In genomic region chr10:4492045-4492444, GRCm38 (mm10) we compare ENCODE assay signal across 27 mouse cellular contexts. TPM values are rescaled to one million over a fixed set of nuclear protein-coding genes. Genes with fewer than 3 reads are reported as not detected.
DNase-seq lines count a peak whose midpoint lies in the region; ATAC-seq and TF ChIP-seq lines count a peak whose summit lies in the region.
"Had no signal": no experiment of that assay in that cellular context is flagged by ENCODE, and none has a peak within 500 bp of the region (broad histone marks: within the 10 kb centered on the region; RNA-seq: fewer than 3 reads in every experiment).

No protein-coding gene starts in this region.

- no peak overlapping the region for H3K9ac ChIP-seq in hindbrain, embryonic 14.5 days
- no peak overlapping the region for H3K9ac ChIP-seq in liver, embryonic 12.5 days
- no peak overlapping the region for H3K9ac ChIP-seq in midbrain, embryonic 15.5 days
- no peak overlapping the region for H3K9ac ChIP-seq in midbrain, embryonic 14.5 days (replicated peaks; ENCODE audit: low read length)
- H3K9ac ChIP-seq in liver, embryonic 14.5 days (replicated peaks) = no peak overlapping the region
- H3K9ac ChIP-seq: embryonic facial prominence, embryonic 13.5 days; embryonic facial prominence, embryonic 15.5 days; forebrain, embryonic 12.5 days had no signal

- H3K4me2 ChIP-seq in hindbrain, embryonic 14.5 days (replicated peaks) = no peak overlapping the region
- H3K4me2 ChIP-seq in liver, embryonic 12.5 days = no peak overlapping the region
- H3K4me2 ChIP-seq in midbrain, embryonic 15.5 days = no peak overlapping the region
- no peak overlapping the region for H3K4me2 ChIP-seq in midbrain, embryonic 14.5 days (ENCODE audit: low read length)
- no peak overlapping the region for H3K4me2 ChIP-seq in liver, embryonic 14.5 days (ENCODE audit: low read depth)
- H3K4me2 ChIP-seq: embryonic facial prominence, embryonic 13.5 days; embryonic facial prominence, embryonic 15.5 days; forebrain, embryonic 12.5 days had no signal

- H3K36me3 ChIP-seq in hindbrain, embryonic 14.5 days (replicated peaks; ENCODE audit: control insufficient read depth, insufficient read depth) = no peaks in the 10 kb centered on the region
- no peaks in the 10 kb centered on the region for H3K36me3 ChIP-seq in hindbrain, embryonic 10.5 days
- no peaks in the 10 kb centered on the region for H3K36me3 ChIP-seq in liver, embryonic 12.5 days
- no peaks in the 10 kb centered on the region for H3K36me3 ChIP-seq in midbrain, embryonic 15.5 days (replicated peaks)
- no peaks in the 10 kb centered on the region for H3K36me3 ChIP-seq in midbrain, embryonic 14.5 days (ENCODE audit: control insufficient read depth, insufficient read depth, low read length)
- H3K36me3 ChIP-seq in liver, embryonic 14.5 days (replicated peaks; ENCODE audit: control insufficient read depth, insufficient read depth, low read depth) = no peaks in the 10 kb centered on the region
- H3K36me3 ChIP-seq: embryonic facial prominence, embryonic 13.5 days; embryonic facial prominence, embryonic 15.5 days; forebrain, embryonic 10.5 days; forebrain, embryonic 12.5 days had no signal

- no peaks in the 10 kb centered on the region for H3K4me1 ChIP-seq in hindbrain, embryonic 14.5 days (replicated peaks; ENCODE audit: control insufficient read depth, insufficient read depth, low read length)
- H3K4me1 ChIP-seq in hindbrain, embryonic 10.5 days (replicated peaks) = peaks cover 7% of the 10 kb centered on the region; the same call in 1 of the 2 replicates
- peaks cover 17% of the 10 kb centered on the region for H3K4me1 ChIP-seq in liver, embryonic 12.5 days
- no peaks in the 10 kb centered on the region for H3K4me1 ChIP-seq in midbrain, embryonic 15.5 days
- H3K4me1 ChIP-seq in midbrain, embryonic 14.5 days (ENCODE audit: control insufficient read depth, insufficient read depth, low read length) = no peaks in the 10 kb centered on the region
- peaks cover 3 to 10% of the 10 kb centered on the region in 2 experiments; a peak in 3 of 4 replicates for H3K4me1 ChIP-seq in liver, embryonic 14.5 days (replicated peaks; ENCODE audit: control insufficient read depth in 2 of 2, insufficient read depth in 2 of 2, low read length in 1 of 2)
- H3K4me1 ChIP-seq: embryonic facial prominence, embryonic 13.5 days; embryonic facial prominence, embryonic 15.5 days had no signal

- no peak for TF ChIP-seq EP300 in liver, embryonic 14.5 days (IDR thresholded peaks at IDR 0.05; ENCODE audit: low read depth)

- DNase-seq in hindbrain, embryonic 14.5 days (ENCODE audit: low spot score) = no peak
- no peak for DNase-seq in hindbrain, embryonic 10.5 days (ENCODE audit: low spot score)
- no peak for DNase-seq in liver
- no peak for DNase-seq in midbrain, embryonic 14.5 days
- no peak for DNase-seq in liver, embryonic 14.5 days (ENCODE audit: low read depth in 3 of 3, low spot score in 3 of 3)
- DNase-seq in lung, postnatal 10 days = no peak
- DNase-seq: adrenal gland, adult 2 months; adrenal gland, postnatal 10 days; adrenal gland, postnatal 25 days; B cell, adult 2 months; cerebellum, adult 11 months; cerebellum, adult 18-20 months; cerebellum, adult 8-10 months; cerebellum, adult 9-11 months; cerebellum, postnatal 14 days; cerebellum, postnatal 36 days; embryo, embryonic 11 days had no signal

- H3K27me3 ChIP-seq in hindbrain, embryonic 14.5 days (ENCODE audit: control insufficient read depth, insufficient read depth, low read length) = no peaks in the 10 kb centered on the region
- H3K27me3 ChIP-seq in hindbrain, embryonic 10.5 days (ENCODE audit: insufficient read depth, poor library complexity, severe bottlenecking) = no peaks in the 10 kb centered on the region
- H3K27me3 ChIP-seq in liver, embryonic 12.5 days (replicated peaks) = no peaks in the 10 kb centered on the region
- no peaks in the 10 kb centered on the region for H3K27me3 ChIP-seq in midbrain, embryonic 15.5 days (replicated peaks)
- H3K27me3 ChIP-seq in midbrain, embryonic 14.5 days (ENCODE audit: control insufficient read depth, insufficient read depth, low read length) = no peaks in the 10 kb centered on the region
- H3K27me3 ChIP-seq in liver, embryonic 14.5 days (ENCODE audit: control insufficient read depth, insufficient read depth, low read length) = no peaks in the 10 kb centered on the region
- H3K27me3 ChIP-seq: CH12.LX; embryonic facial prominence, embryonic 13.5 days; embryonic facial prominence, embryonic 15.5 days; forebrain, embryonic 12.5 days had no signal

- TF ChIP-seq CTCF in liver, embryonic 14.5 days (IDR thresholded peaks at IDR 0.05; ENCODE audit: low read depth) = no peak

- 0 out of 2 replicates have a peak, but pooled peaks have one; percentile 31 for ATAC-seq in hindbrain, embryonic 14.5 days (ENCODE audit: low FRiP score)
- peak; percentile 67; the same call in 1 of the 2 replicates for ATAC-seq in liver, embryonic 12.5 days
- ATAC-seq in midbrain, embryonic 15.5 days (replicated peaks) = peak; percentile 20; the same call in 1 of the 2 replicates
- no peak for ATAC-seq in midbrain, embryonic 14.5 days (ENCODE audit: low FRiP score, low TSS enrichment)
- ATAC-seq in liver, embryonic 14.5 days (ENCODE audit: insufficient read depth) = peak; percentile 36; the same call in 1 of the 2 replicates
- ATAC-seq: CD4-positive, CD25-positive, alpha-beta regulatory T cell, adult 4 months; forebrain, embryonic 14.5 days had no signal

- H3K9me3 ChIP-seq in hindbrain, embryonic 14.5 days (ENCODE audit: control insufficient read depth, low read length) = no peaks in the 10 kb centered on the region
- H3K9me3 ChIP-seq in hindbrain, embryonic 10.5 days = no peaks in the 10 kb centered on the region
- no peaks in the 10 kb centered on the region for H3K9me3 ChIP-seq in liver, embryonic 12.5 days (replicated peaks)
- H3K9me3 ChIP-seq in midbrain, embryonic 15.5 days = no peaks in the 10 kb centered on the region
- no peaks in the 10 kb centered on the region for H3K9me3 ChIP-seq in midbrain, embryonic 14.5 days (ENCODE audit: control insufficient read depth, low read length)
- H3K9me3 ChIP-seq in liver, embryonic 14.5 days (ENCODE audit: control insufficient read depth, low read length) = no peaks in the 10 kb centered on the region
- H3K9me3 ChIP-seq: embryonic facial prominence, embryonic 13.5 days; embryonic facial prominence, embryonic 15.5 days; forebrain, embryonic 10.5 days; forebrain, embryonic 12.5 days had no signal

- no peak overlapping the region for H3K4me3 ChIP-seq in hindbrain, embryonic 14.5 days (replicated peaks; ENCODE audit: low read length)
- H3K4me3 ChIP-seq in hindbrain, embryonic 10.5 days = no peak overlapping the region
- no peak overlapping the region for H3K4me3 ChIP-seq in liver, embryonic 12.5 days
- H3K4me3 ChIP-seq in midbrain, embryonic 15.5 days = no peak overlapping the region
- no peak overlapping the region for H3K4me3 ChIP-seq in midbrain, embryonic 14.5 days (replicated peaks; ENCODE audit: low read depth, low read length)
- H3K4me3 ChIP-seq in liver, embryonic 14.5 days (ENCODE audit: insufficient read depth in 1 of 2, low read depth in 2 of 2, low read length in 2 of 2) = no peak overlapping the region
- H3K4me3 ChIP-seq: embryonic facial prominence, embryonic 13.5 days; embryonic facial prominence, embryonic 15.5 days; erythroblast, embryonic 14.5 days; forebrain, embryonic 10.5 days; forebrain, embryonic 12.5 days had no signal

- WGBS in hindbrain, embryonic 14.5 days = 50% methylated on average over 1 of the region's 1 CpGs
- 48% methylated on average over 1 of the region's 1 CpGs for WGBS in hindbrain, embryonic 10.5 days
- WGBS in liver, embryonic 12.5 days (ENCODE audit: insufficient replicate concordance) = 33% methylated on average over 1 of the region's 1 CpGs
- WGBS in midbrain, embryonic 15.5 days = 53% methylated on average over 1 of the region's 1 CpGs
- 48% methylated on average over 1 of the region's 1 CpGs for WGBS in midbrain, embryonic 14.5 days
- WGBS in liver, embryonic 14.5 days (ENCODE audit: insufficient replicate concordance) = 35% methylated on average over 1 of the region's 1 CpGs

- H3K27ac ChIP-seq in hindbrain, embryonic 14.5 days = no peak overlapping the region
- H3K27ac ChIP-seq in hindbrain, embryonic 10.5 days = no peak overlapping the region
- H3K27ac ChIP-seq in liver, embryonic 12.5 days = no peak overlapping the region
- H3K27ac ChIP-seq in midbrain, embryonic 15.5 days = no peak overlapping the region
- H3K27ac ChIP-seq in midbrain, embryonic 14.5 days (replicated peaks; ENCODE audit: low read depth, low read length) = no peak overlapping the region
- no peak overlapping the region for H3K27ac ChIP-seq in liver, embryonic 14.5 days
- H3K27ac ChIP-seq: embryonic facial prominence, embryonic 13.5 days; embryonic facial prominence, embryonic 15.5 days; forebrain, embryonic 10.5 days; forebrain, embryonic 12.5 days had no signal

RNA-seq across cellular contexts. Expression of gene Ccdc170, which starts 9.7 kb away (rescaled TPM):
- 0.35 and 0.70 TPM in 2 replicates for polyA plus RNA-seq in hindbrain, embryonic 14.5 days (2014; fragmentation: Nextera tagmentation; extraction: Ambion mirVana)
- 0.06 and 0.34 TPM in 2 replicates for polyA plus RNA-seq in hindbrain, embryonic 10.5 days (2016; fragmentation: Nextera tagmentation; extraction: Ambion mirVana)
- 0.07 TPM in 1 of 2 replicates, not detected in the other for polyA plus RNA-seq in liver, embryonic 12.5 days (2016; fragmentation: Nextera tagmentation; extraction: Ambion mirVana)
- 0.27 and 0.34 TPM in 2 replicates for polyA plus RNA-seq in midbrain, embryonic 15.5 days (2015; fragmentation: Nextera tagmentation; extraction: Ambion mirVana)
- polyA plus RNA-seq in midbrain, embryonic 14.5 days (2014; fragmentation: Nextera tagmentation; extraction: Ambion mirVana) = 0.11 and 0.14 TPM in 2 replicates
- polyA plus RNA-seq in liver, embryonic 14.5 days (2012; rRNA removed) = not detected in 2 replicates
- polyA plus RNA-seq in liver, embryonic 14.5 days (2014; fragmentation: Nextera tagmentation; extraction: Ambion mirVana) = not detected in 2 replicates
- polyA plus RNA-seq: erythroblast, embryonic 14.5 days; forebrain, embryonic 10.5 days had no signal

RNA-seq across cellular contexts. Expression of gene Armt1, which starts 59.8 kb away (rescaled TPM):
- polyA plus RNA-seq in hindbrain, embryonic 14.5 days (2014; fragmentation: Nextera tagmentation; extraction: Ambion mirVana) = 12.0 and 12.2 TPM in 2 replicates
- 27.4 and 31.7 TPM in 2 replicates for polyA plus RNA-seq in hindbrain, embryonic 10.5 days (2016; fragmentation: Nextera tagmentation; extraction: Ambion mirVana)
- 23.6 and 23.9 TPM in 2 replicates for polyA plus RNA-seq in liver, embryonic 12.5 days (2016; fragmentation: Nextera tagmentation; extraction: Ambion mirVana)
- polyA plus RNA-seq in midbrain, embryonic 15.5 days (2015; fragmentation: Nextera tagmentation; extraction: Ambion mirVana) = 11.4 and 11.8 TPM in 2 replicates
- 9.2 and 14.7 TPM in 2 replicates for polyA plus RNA-seq in midbrain, embryonic 14.5 days (2014; fragmentation: Nextera tagmentation; extraction: Ambion mirVana)
- polyA plus RNA-seq in liver, embryonic 14.5 days (2012; rRNA removed) = 8.9 and 12.8 TPM in 2 replicates
- 14.1 and 16.1 TPM in 2 replicates for polyA plus RNA-seq in liver, embryonic 14.5 days (2014; fragmentation: Nextera tagmentation; extraction: Ambion mirVana)

RNA-seq across cellular contexts. Expression of gene Rmnd1, which starts 59.9 kb away (rescaled TPM):
- polyA plus RNA-seq in hindbrain, embryonic 14.5 days (2014; fragmentation: Nextera tagmentation; extraction: Ambion mirVana) = 50.6 and 52.9 TPM in 2 replicates
- 42.8 and 49.0 TPM in 2 replicates for polyA plus RNA-seq in hindbrain, embryonic 10.5 days (2016; fragmentation: Nextera tagmentation; extraction: Ambion mirVana)
- 27.7 and 32.7 TPM in 2 replicates for polyA plus RNA-seq in liver, embryonic 12.5 days (2016; fragmentation: Nextera tagmentation; extraction: Ambion mirVana)
- 51.4 and 51.6 TPM in 2 replicates for polyA plus RNA-seq in midbrain, embryonic 15.5 days (2015; fragmentation: Nextera tagmentation; extraction: Ambion mirVana)
- polyA plus RNA-seq in midbrain, embryonic 14.5 days (2014; fragmentation: Nextera tagmentation; extraction: Ambion mirVana) = 44.5 and 45.7 TPM in 2 replicates
- 17.2 and 19.8 TPM in 2 replicates for polyA plus RNA-seq in liver, embryonic 14.5 days (2012; rRNA removed)
- polyA plus RNA-seq in liver, embryonic 14.5 days (2014; fragmentation: Nextera tagmentation; extraction: Ambion mirVana) = 18.0 and 19.3 TPM in 2 replicates
